Mouse (Mus musculus): Measurements from ENCODE around the gene Cwc15.
"Not testable (repeated sequence)": the region's sequence is repeated elsewhere in the genome, so short reads cannot be mapped to it uniquely, and the experiment has no call there.

Gene Cwc15

DNA sequence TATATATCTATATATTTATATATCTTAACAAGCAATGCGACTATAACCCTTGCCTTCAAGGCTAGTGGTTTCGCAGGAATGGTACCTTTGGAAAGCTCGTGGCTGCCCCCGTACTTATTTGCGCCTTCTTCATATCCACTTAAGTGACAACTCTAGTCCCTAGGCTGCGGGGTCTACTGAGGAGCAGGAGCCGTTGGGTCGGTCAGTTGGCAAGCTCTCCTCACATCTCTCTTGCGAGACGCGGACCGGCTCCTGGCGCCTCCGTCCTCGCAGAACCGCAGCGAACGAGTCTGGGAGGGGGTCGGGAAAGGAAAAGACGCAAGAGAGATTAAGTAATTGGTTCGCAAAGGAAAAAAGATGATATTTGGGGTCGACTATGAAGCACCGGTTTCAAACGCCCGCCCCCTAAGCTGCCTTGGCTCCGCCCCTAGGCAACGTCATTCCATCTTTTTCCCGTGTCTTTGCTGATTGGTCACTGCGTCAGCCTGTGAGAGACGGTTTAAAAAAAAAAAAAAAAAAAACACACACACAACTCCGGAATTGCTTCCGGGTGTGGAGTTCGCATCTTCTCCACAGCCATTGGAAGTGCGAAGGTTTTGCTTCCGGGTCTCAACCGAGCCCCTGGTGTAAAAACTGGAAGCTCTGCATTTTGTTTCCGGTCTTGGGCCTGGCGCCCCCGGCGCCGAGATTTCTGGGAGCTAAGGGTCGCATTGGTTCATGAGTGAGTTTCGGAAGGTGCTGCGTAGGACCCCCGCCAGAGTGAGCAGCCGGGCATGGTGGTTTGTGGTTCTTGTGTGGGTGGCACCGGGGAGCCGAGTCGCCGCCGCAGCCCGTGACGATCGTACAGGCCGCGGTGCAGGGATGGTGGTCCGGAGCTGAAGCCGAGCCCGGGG, at the start of gene Cwc15, which contains the start of gene Kdm4d:
Cwc15 (plus strand) TSS at position 595 of the 893 bp plus-strand sequence.
Kdm4d (minus strand) TSS at position 460 of the 893 bp plus-strand sequence.
- DNase-seq (ENCODE audit: low spot score in 2 of 2): peak; percentile 93 to 95

DNA sequence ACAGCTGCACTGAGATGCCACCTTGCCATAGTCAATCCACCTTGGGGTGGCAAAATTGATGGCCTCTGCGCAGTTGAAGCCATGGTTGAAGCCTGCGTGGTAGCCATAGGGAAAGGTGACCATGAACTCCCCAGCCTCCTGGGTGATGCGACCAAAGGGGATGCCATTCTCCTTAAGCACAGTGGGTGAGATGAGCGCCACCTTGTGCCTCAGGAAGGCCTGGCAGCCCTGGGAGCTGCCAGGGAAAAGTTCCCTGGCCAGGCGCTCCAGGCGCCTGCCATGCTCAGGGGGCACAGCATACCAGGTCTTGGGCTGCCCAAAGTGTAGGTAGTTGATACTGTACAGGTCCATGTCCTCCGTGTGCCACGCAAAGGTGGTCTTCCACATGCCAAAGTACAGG, 49.3 kb upstream of the Cwc15 start:
- DNase-seq (ENCODE audit: low spot score in 2 of 2): not testable (repeated sequence)

DNA sequence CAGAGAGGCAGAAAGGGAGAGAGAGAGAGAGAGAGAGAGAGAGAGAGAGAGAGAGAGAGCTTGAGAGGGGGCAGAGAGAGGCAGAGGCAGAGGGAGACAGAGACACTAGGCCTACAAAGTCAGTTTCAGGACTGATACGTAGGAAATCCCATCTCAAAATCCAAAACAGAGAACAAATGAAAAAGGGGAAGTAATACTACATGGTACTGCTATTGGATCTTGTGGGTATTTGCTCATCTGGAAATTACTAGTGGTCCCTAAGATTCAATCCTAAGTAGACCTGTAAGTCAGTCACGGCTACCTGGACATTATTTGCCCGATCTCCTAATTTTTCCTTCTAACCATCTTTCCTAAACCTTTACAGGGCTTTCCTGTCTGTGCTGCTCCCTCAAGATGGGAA, 44.1 kb upstream of the Cwc15 start:
- no peak for DNase-seq (ENCODE audit: low spot score in 2 of 2)

DNA sequence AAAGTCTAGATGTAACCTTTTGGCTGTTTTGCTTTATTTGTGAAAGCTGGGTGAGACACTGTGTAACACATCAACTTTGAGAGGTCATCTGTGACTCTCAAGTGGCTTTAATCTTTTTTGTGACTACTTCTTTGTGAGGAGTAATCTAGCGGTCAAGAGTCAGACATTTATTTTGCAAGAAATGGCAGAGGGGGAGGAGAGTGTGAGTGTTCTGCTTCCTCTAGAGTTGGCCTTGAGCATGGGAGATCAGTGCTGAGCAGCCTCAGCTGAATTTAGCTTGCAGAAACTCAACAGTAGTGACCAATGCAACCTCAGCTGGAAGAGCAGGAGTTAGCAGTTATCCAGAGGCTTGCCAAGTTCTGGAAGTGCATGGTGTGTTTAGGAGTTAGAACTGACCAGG, 37.9 kb upstream of the Cwc15 start:
- not testable (repeated sequence) for DNase-seq (ENCODE audit: low spot score in 2 of 2)

DNA sequence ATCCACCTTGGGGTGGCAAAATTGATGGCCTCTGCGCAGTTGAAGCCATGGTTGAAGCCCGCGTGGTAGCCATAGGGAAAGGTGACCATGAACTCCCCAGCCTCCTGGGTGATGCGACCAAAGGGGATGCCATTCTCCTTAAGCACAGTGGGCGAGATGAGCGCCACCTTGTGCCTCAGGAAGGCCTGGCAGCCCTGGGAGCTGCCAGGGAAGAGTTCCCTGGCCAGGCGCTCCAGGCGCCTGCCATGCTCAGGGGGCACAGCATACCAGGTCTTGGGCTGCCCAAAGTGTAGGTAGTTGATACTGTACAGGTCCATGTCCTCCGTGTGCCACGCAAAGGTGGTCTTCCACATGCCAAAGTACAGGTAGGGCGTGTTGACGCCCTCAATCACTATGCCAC, 36.7 kb upstream of the Cwc15 start:
- DNase-seq (ENCODE audit: low spot score in 2 of 2): not testable (repeated sequence)

DNA sequence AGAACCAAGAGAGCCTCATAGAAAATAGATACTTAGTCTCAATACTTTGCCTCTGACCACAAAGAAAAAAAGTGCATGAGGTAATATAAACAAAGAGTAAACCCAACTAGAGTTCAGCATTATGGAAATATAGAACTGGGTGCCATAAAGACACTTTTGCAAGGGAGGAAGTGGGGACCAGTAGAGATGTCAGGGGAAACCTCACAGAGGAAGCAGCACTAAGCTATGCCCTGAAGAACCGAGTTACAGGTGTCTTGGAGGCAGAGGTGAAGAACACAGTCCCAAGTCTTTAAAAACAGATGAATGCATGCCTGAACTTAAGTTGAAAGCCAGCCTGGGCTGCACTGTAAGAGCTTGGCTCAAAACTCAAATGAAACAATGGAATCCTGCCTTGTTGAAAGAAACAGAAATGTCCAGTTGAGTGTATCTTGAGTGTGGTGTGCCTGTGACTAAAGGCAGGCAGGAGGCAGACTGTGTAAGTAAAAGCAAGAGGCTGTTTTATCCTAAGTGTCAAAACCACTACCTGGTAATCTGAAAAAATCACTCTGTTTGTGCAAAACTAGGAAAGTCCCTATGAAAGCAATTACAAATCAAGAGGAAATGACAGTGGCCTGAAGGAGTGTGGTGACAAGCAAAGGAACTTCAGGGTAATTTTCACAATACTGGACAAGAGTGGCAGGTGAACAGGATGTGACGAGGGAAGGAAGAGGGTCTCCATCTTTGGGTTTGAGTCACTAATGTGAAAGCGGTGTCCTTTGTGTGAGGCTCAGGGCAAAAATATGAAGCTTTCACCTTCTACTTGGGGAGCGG, 1.3 kb upstream of the Cwc15 start:
- no peak for DNase-seq (ENCODE audit: low spot score in 2 of 2)

DNA sequence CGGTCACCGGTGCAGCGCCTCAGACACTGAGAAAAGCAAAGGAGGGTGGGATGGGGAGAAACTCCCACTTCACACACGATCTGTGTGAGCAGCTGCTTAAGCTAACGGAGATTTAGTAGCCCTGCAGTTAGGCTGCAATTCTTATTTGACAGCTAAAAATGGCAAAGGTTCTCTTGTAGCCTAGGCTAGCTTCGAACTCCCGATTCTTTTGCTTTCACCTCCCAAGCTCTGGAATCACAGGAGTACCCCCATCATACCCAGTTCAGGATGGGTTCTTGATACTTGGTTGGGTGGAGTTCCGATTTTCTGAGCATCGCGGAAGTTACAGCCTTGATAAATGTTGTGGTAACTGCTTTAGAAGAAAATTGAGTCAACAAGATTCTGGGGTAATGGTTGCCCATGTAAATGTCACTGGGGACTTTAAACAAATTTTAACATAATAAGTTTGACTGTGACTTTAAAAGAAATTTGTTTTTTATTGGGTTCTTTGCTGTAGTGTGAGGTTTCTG, 553 bp downstream of the Cwc15 start:
- DNase-seq (ENCODE audit: low spot score in 2 of 2): no peak

DNA sequence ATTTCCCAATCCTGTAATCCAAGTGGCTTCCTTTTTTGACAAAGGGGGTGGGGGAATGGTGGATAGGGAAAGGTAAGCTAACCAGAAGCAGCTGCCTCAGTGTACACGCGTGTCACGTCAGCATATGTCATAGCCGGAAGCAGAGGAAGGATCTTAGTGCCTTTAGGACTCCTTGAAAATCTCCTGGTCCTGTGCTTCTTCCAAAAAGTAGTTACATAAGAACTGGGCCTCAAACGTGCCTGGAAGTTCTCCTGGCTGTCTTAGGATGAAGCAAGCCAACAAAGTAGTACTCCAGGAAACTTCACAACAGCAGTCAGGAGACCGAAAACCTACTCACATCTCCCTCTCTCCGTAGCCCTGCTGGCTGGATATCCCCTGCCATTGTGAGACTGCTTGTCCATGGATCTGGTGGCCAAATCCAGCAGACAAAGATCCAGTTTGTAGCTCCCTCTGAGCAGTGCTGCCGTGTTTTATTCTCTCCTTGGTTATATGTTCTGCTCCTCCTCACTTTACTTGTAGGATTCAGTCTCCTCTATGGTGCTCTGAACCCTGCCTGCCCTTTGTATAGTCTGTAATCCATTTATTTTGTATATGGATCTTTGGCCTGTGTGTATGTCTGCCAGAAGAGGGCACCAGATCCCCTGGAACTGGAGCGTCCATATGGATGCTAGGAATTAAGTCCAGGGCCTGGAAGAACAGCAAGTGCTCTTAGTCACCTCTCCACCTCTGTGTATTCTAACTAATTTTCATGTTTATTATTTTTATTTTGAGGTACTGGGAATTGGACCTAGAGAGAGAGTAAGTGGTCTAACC, 12.4 kb downstream of the Cwc15 start:
- DNase-seq (ENCODE audit: low spot score in 2 of 2): peak in 1 of 2 experiments; percentile 29

DNA sequence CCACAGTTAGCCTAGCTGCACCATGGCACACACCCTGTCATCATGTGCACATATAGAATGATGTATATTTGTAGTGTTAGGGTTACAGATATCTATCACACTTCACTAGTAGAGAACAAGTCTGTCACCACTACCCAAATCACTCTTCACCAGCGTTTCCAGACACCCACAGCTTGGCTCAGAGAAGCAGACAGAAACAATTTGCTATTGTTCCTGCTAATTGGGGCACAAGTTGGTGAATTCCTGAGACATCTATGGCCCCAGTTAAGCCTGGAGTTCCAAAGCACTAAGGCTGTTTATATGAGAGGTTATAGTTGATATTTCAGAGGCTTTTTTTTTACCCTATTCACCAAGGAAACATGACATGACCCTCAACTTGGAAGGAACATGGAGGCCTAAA, 16.9 kb downstream of the Cwc15 start:
- DNase-seq (ENCODE audit: low spot score in 2 of 2): no peak

DNA sequence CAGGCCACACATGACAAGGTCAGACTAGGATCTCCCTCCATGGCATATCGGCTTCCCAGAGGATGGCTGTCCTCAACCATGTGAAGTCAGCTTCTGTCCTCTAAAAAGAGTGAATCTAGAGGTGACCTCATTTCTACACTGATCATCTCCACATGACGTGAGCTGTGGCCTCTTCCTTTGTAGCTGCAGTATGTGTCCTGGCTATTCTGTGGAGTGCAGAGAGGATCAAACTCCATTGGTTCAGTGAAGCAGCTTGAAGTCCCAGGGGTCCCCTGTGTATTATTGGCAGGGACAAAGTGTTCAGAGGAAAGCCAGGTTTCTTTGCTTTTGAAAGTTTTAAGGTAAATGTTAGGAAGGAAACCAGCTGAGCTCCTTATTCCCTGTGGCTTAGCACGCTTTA, 17.7 kb downstream of the Cwc15 start:
- no peak for DNase-seq (ENCODE audit: low spot score in 2 of 2)

DNA sequence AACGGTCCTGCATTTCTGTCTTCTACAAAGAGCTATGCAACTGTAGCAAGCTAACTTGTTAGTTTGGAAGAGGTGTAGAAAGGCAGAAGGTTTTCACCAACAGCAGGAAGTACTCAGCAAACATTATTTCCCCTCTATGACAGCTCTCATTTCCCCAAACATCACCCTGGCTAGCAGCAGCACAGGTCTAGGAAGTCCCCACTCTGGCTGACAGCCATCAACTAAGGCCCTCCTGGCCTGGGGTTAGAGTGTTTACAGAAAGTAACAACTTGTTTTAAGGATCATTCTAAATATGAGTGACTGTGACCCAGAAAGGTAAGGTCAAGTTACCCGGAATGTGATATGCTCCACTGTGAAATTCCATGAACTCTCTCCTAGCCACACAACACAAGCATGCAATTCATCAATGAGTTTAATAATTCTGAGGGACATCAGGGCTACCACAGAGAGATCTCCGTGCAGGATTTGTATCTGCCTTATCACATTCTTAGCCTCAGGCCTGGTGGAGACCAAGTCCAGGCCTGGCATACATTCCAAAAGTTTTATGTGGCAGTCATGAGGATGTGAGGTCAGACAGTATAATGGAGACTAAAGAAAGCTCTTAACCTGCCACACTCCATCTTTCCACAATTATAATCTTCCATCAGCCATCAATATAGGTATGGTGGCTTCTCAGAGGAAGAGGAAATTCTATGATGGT, 20.7 kb downstream of the Cwc15 start:
- DNase-seq (ENCODE audit: low spot score in 2 of 2): no peak

DNA sequence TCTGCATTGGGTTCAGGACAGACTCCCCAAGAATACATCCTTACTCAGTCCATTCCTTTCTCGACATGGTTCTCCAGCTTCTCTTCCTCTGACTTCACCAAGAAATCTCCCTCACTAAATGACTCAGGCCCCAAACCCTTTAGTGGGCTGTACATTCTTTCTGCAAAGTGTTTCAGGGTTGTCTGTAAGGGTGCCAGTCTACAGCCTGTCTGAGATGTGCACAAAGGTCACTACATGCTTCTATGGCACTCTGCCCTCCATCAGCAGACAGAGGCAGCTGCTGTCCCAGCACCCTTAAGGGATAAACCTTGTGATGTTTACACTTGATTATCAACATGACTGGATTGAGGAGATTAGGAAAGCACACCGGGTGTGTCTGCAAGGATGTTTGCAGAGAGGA, 21.3 kb downstream of the Cwc15 start:
- no peak for DNase-seq (ENCODE audit: low spot score in 2 of 2)

DNA sequence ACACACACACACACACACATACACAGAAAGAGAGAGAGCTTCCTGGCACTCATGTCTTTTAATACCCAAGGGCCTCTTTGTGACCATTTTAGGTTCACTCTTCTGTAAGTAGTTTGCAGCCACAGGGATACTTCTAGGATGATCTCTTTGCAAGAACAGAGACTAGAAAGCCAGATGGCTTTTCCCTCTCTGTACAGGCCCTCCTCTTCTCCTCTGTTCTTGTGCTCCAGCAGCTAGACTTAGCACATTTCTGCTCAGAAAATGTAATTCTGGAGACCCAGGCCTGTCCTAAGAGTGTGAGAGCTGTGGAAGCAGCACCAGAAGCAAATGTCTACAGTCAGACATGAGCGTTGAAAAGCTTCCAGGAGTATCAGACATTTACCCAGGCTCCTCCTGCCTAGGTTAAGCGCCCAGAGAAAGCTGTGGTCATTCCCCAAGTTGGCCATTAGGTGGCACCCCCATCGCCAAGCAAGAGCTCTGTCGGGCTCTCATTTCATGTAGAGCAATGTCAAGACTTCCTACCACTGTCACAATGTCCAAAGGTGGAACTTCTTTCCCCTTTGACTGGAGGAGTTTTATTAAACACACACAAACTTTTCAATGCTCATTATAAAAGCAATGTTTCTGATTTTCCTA, 23.1 kb downstream of the Cwc15 start:
- DNase-seq (ENCODE audit: low spot score in 2 of 2): peak; percentile 34 to 73

DNA sequence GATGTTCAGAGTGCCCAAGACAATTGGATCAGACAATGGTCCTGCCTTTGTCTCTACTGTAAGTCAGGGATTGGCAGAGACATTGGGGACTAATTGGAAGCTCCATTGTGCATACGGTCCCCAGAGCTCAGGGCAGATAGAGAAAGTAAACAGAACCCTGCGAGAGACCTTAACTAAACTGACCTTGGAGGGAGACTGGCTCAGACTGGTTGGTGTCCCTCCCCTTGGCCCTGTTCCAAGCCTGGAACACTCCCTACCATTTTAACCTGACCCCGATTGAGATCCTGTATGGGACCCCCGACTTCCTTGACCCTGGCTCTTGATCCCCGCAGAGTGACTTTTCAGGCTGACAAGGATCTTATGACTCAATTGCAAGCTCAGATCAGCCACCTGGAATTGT, 29.6 kb downstream of the Cwc15 start:
- DNase-seq (ENCODE audit: low spot score in 2 of 2): no peak

DNA sequence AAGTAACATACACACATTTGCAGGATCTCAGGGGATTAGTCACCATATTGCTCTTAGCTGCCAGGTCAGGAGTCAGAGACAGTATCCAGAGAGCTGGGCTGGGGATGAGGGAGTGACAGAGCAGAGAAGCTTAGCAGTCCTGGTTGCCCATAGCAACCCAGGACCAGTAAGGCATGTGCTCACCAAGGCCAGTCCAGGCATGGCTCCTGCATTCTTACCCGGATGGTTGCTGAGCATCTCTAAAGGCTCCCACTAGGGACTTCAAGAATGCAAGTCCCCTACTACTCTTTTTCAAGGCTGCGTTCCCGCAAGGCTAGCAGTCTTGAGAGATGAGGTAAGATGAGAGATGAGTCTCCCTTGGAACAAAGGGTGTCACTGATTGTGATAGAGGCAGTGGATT, 31.9 kb downstream of the Cwc15 start:
- no peak for DNase-seq (ENCODE audit: low spot score in 2 of 2)

DNA sequence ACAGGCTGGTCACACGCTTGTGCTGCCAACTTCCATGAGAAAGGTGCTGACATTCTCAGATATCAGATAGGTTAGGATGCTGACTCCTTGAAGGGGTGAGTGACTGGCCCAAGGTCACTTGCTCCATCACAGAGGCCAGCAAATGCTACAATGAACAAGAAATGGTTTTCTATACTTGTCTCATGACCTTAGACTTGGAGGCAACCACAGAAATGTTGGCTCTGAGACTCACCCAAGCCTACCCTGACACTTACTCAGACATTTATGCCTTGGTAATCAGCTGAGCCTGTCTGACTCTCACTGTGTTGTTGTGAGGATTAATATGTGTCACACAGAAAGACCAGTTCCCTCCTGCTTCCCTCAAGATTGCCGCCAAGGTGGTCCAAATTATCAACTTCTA, 33.2 kb downstream of the Cwc15 start:
- no peak for DNase-seq (ENCODE audit: low spot score in 2 of 2)

DNA sequence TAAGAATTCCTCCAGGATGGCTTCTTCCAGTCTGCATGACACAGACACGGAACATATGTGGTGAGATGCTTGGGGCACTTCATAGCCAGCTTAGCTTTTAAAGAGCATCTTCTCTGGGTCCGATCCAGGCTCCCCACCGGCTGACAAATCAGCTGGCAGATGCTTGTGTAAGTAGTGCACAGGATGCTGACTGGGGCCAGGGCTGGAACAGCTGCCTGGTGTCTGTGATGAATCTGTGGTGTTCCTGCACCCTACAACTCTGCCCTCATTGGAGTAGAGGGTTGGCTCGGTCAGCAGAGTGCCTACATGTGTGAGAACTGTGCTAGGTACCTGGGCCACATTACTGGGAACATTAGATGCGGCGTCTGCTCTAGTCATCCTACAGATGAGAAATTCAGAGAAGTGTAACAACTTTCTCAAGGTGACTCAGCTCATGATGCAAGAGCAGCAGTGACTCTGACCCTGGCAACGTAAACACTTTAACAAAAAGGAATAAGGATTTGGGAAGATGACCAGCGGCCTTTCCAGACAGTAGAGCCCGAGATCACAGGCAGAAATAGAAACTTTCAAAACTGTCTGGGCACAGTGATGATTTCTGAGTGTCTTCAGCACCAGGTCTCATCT, 34.5 kb downstream of the Cwc15 start:
- no peak for DNase-seq (ENCODE audit: low spot score in 2 of 2)

DNA sequence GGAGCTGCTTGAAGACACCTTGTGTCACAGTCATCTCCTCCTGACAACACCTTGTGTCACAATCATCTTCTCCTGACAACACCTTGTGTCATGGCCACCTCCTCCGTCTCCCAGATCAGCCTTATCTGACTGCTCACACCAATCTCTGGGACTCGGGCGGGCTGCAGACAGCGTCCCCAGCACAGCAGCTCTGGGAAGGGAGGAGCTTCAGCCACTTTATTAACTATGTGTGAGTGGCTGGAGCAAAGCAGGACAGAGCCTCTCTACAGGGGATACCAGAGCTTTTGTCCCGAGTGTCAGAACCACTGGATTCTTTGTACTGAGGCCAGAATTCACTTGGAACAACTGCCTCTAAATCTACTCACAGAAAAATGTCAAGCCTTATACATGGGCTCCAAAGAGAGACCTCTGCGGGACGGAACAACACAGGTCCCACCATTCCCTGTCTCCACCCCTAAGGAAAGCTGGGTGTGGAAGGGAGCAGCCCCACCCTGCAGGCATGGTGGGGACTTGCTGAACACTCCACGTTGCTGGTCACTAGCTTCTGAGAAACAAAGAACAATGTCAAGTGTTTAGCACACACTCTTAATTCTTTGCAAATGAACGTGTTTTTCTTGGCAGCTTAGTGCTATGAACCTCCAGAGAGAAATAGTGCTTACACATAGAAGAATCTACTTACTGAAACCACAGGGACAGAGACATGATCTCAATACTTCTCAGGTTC, 43.8 kb downstream of the Cwc15 start:
- no peak for DNase-seq (ENCODE audit: low spot score in 2 of 2)

DNA sequence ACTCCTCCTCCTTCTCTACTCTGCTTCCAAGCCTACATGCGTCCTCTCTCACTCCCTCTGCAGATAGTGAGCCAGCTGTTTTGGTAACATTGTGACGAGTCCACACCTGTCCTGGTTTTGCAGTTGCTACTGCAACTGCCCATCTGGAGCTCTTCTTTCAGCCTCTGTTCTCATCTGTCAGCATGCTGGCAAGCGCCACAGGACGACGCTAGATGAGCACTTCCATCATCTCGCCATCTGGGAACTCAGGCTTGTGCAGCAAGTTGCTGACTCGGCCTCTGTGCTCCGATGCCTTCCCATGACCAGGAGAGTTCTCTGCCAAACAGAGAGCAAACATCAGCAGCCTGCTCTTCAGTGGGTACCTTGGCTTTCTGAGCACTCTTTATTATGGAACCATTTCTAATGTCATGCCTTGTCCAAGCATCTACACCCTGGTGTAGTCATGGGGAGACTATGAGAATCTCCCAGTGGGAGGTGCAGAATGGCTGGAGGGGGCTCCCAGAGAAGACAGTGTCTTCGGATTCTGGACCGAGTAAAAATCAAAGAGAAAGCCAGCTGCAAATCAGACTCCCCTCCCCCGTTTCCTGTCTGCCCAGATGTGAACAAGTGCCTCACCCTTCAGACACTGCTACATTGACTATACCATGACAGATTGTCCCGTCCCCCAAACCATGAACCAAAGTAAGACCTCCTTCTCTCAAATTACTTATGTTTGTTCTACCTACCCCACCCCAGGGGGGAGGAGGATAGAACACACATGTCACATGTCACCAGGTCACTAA, 47.4 kb downstream of the Cwc15 start:
- no peak for DNase-seq (ENCODE audit: low spot score in 2 of 2)

Data from frontal cortex, postnatal 10 days (tissue).